Comparison of ENCODE assay signal across 8 mouse cellular contexts in the genomic region with DNA sequence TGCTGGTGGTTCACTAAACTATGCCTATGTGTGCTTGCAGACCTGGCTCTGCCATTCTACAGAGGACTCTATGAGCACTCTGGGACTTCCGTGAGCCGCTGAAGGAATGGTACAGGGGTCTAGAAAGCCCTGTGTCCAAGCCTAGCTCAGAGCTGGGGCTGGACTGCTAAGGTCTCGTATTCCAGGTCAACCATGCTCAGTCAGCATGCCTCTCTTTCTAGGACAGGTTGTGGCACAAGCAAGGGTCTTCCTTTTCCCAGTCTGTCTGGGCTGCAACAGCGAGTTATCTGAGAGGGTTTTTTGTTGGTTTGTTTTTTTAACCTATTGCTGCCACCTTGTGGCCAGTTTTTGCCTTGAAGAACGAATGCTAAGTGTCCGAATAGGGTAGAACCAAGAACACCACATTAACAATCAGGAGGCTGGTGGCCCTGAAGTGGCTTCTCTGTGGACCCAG. TPM values are rescaled to one million over a fixed set of nuclear protein-coding genes. Genes with fewer than 3 reads are reported as not detected.
DNase-seq lines count a peak whose midpoint lies in the region; ATAC-seq and TF ChIP-seq lines count a peak whose summit lies in the region.

No protein-coding gene starts in this region.

- peak; percentile 83 for TF ChIP-seq CTCF in gastrocnemius, adult 2 months (IDR thresholded peaks at IDR 0.05)

- H3K4me1 ChIP-seq in hindbrain, embryonic 16.5 days (ENCODE audit: control insufficient read depth, insufficient read depth, low read depth, low read length), result peaks cover 4% of the 10 kb centered on the region

- H3K4me3 ChIP-seq in gastrocnemius, adult 2 months, result no peak overlapping the region
- H3K4me3 ChIP-seq in hindbrain, embryonic 16.5 days (ENCODE audit: low read length), result no peak overlapping the region

- H3K4me2 ChIP-seq in hindbrain, embryonic 16.5 days (ENCODE audit: low read length), result peak overlapping the region; percentile 46

- no peaks in the 10 kb centered on the region for H3K9me3 ChIP-seq in hindbrain, embryonic 16.5 days (ENCODE audit: control insufficient read depth, low read length)

- no peaks in the 10 kb centered on the region for H3K27me3 ChIP-seq in hindbrain, embryonic 16.5 days (replicated peaks; ENCODE audit: control insufficient read depth, insufficient read depth, low read length)

- H3K36me3 ChIP-seq in hindbrain, embryonic 16.5 days (ENCODE audit: control insufficient read depth, insufficient read depth, low read length), result no peaks in the 10 kb centered on the region

- H3K27ac ChIP-seq in gastrocnemius, adult 2 months, result no peak overlapping the region
- peak overlapping the region; percentile 56; the same call in 1 of the 2 replicates for H3K27ac ChIP-seq in hindbrain, embryonic 16.5 days (ENCODE audit: low read depth, low read length)

- intact Hi-C loops in gastrocnemius, adult 2 months (cut with DNase I), result loop anchor here (1.0 to 5.0 kb wide), 3 partner anchors 108 to 285 kb away; no protein-coding TSS in a partner anchor

- peak; percentile 88 for ATAC-seq in hindbrain, embryonic 16.5 days

- peak overlapping the region; percentile 28; the same call in 1 of the 2 replicates for H3K9ac ChIP-seq in hindbrain, embryonic 16.5 days (ENCODE audit: low read depth, low read length)

- 15% methylated on average over 6 of the region's 6 CpGs for WGBS in hindbrain, embryonic 16.5 days

- DNase-seq in ZHBTc4 (ENCODE audit: low read depth, low spot score), result peak; percentile 88
- DNase-seq in cerebellum, postnatal 4 days (ENCODE audit: low spot score in 2 of 2), result peak; percentile 83 to 87
- peak; percentile 80 for DNase-seq in gastrocnemius, adult 2 months
- DNase-seq in layer of hippocampus, postnatal 36 days, result peak; percentile 80 to 86
- DNase-seq in lung, postnatal 14 days, result peak; percentile 90
- peak; percentile 76 for DNase-seq in retina, postnatal 7 days (ENCODE audit: low read depth, low spot score)
- peak; percentile 84 for DNase-seq in urinary bladder, postnatal 14 days (ENCODE audit: low spot score)

RNA-seq across cellular contexts. Expression of a gene that starts 2.4 kb away (rescaled TPM):
- total RNA-seq in gastrocnemius, adult 2 months (2021), result not detected
- 0.79 and 0.80 TPM in 2 replicates for polyA plus RNA-seq in hindbrain, embryonic 16.5 days (2015; fragmentation: Nextera tagmentation; extraction: Ambion mirVana)
- total RNA-seq in layer of hippocampus, postnatal 36 days (2021), result 1 to 10 TPM; 3.7 to 4.3 TPM

RNA-seq across cellular contexts. Expression of a gene that starts 25.4 kb away (rescaled TPM):
- total RNA-seq in gastrocnemius, adult 2 months (2021), result 100 to 1,000 TPM; 359 to 480 TPM
- polyA plus RNA-seq in hindbrain, embryonic 16.5 days (2015; fragmentation: Nextera tagmentation; extraction: Ambion mirVana), result 67.7 and 69.8 TPM in 2 replicates
- total RNA-seq in layer of hippocampus, postnatal 36 days (2021), result 10 to 100 TPM; 84.8 to 86.5 TPM

RNA-seq across cellular contexts. Expression of a gene that starts 25.5 kb away (rescaled TPM):
- total RNA-seq in gastrocnemius, adult 2 months (2021), result 10 to 100 TPM; 29.7 to 44.5 TPM
- polyA plus RNA-seq in hindbrain, embryonic 16.5 days (2015; fragmentation: Nextera tagmentation; extraction: Ambion mirVana), result 190 and 191 TPM in 2 replicates
- total RNA-seq in layer of hippocampus, postnatal 36 days (2021), result 10 to 100 TPM; 71.9 to 73.9 TPM

RNA-seq across cellular contexts. Expression of a gene that starts 40.9 kb away (rescaled TPM):
- 1 to 10 TPM in 1 of 2 experiments, under 1 TPM in 1; 0.36 to 1.0 TPM for total RNA-seq in gastrocnemius, adult 2 months (2021)
- polyA plus RNA-seq in hindbrain, embryonic 16.5 days (2015; fragmentation: Nextera tagmentation; extraction: Ambion mirVana), result 61.2 and 62.0 TPM in 2 replicates
- 100 to 1,000 TPM; 425 TPM for total RNA-seq in layer of hippocampus, postnatal 36 days (2021)

RNA-seq across cellular contexts. Expression of a gene that starts 44.6 kb away (rescaled TPM):
- 10 to 100 TPM; 47.3 to 49.8 TPM for total RNA-seq in gastrocnemius, adult 2 months (2021)
- 109 and 119 TPM in 2 replicates for polyA plus RNA-seq in hindbrain, embryonic 16.5 days (2015; fragmentation: Nextera tagmentation; extraction: Ambion mirVana)
- 10 to 100 TPM; 62.4 to 71.5 TPM for total RNA-seq in layer of hippocampus, postnatal 36 days (2021)

Comparison
In these comparisons a context has a peak if more than half of its experiments do, and no peak if none do; other contexts are left out.
1. RNA of a gene that starts 2.4 kb away (total RNA-seq): 3.7 to 4.3 TPM in layer of hippocampus, postnatal 36 days; not detected in gastrocnemius, adult 2 months; every median in the first group is over 4 times any median in the second.
2. RNA of a gene that starts 25.4 kb away (total RNA-seq): 359 to 480 TPM in gastrocnemius, adult 2 months; 84.8 to 86.5 TPM in layer of hippocampus, postnatal 36 days; every median in the first group is over 4 times any median in the second.
3. Peak in every context shown above with its lines, with median percentiles within 50 percentile points of each other: DNase-seq.